Mouse (Mus musculus) ES-E14 (cell line): ENCODE data around the gene Rbm4. TPM values are rescaled to one million over a fixed set of nuclear protein-coding genes. Genes with fewer than 3 reads are reported as not detected.

Source experiments
- DNase-seq: peaks from one replicate; pipeline ENCODE4 v3.0.0-alpha.2; 2013; ENCODE audit warnings: low read depth, low spot score
- H3K27ac ChIP-seq: 2 replicates; pipeline ENCODE4 v1.5.1; 2012; ENCODE audit warnings: low read depth, mild to moderate bottlenecking, low read length, moderate library complexity, mixed read lengths; ENCODE audit not compliant: poor library complexity, insufficient read depth, severe bottlenecking
- H3K36me3 ChIP-seq: 2 replicates; pipeline ENCODE4 v1.6.1; 2012; ENCODE audit warnings: mild to moderate bottlenecking, low read length, moderate library complexity, mixed read lengths; ENCODE audit not compliant: control insufficient read depth, poor library complexity, insufficient read depth, severe bottlenecking
- H3K4me1 ChIP-seq, 2 experiments: fragments of 150-350 bp in 1 of 2; sonication (generic) in 1 of 2; 2 replicates each; pipeline ENCODE4 v1.6.1; 2012; ENCODE audit warnings: low read length in 2 of 2, mild to moderate bottlenecking in 1 of 2, mixed read lengths in 1 of 2; ENCODE audit not compliant: control insufficient read depth in 2 of 2, insufficient read depth in 2 of 2, poor library complexity in 1 of 2
- H3K4me3 ChIP-seq, 2 experiments: fragments of 150-350 bp in 1 of 2; sonication (generic) in 1 of 2; 2 replicates each; pipeline ENCODE4 v1.5.1; 2012; ENCODE audit warnings: low read length in 2 of 2, low read depth in 1 of 2, mild to moderate bottlenecking in 1 of 2, mixed read lengths in 1 of 2; ENCODE audit not compliant: insufficient read depth in 1 of 2, poor library complexity in 1 of 2, severe bottlenecking in 1 of 2
- H3K9ac ChIP-seq: 2 replicates; pipeline ENCODE4 v1.6.1; 2012; ENCODE audit warnings: low read depth, mild to moderate bottlenecking, low read length, mixed read lengths; ENCODE audit not compliant: poor library complexity, insufficient read depth, severe bottlenecking
- H3K9me3 ChIP-seq: fragments of 150-350 bp; sonication (generic); 2 replicates; pipeline ENCODE4 v1.6.1; 2012; ENCODE audit warnings: low read depth, mild to moderate bottlenecking, low read length; ENCODE audit not compliant: control insufficient read depth, insufficient read depth
- CHD2 ChIP-seq: IDR thresholded peaks from 2 replicates; pipeline ENCODE4 v1.6.1; 2014; ENCODE audit warnings: mild to moderate bottlenecking, low read depth, low read length, inconsistent platforms
- HCFC1 ChIP-seq: IDR thresholded peaks from 2 replicates; pipeline ENCODE4 v1.6.1; 2012; ENCODE audit warnings: low read length, inconsistent platforms, borderline replicate concordance; ENCODE audit not compliant: insufficient read depth
- MAFK ChIP-seq: IDR thresholded peaks from 2 replicates; pipeline ENCODE4 v1.6.1; 2014; ENCODE audit warnings: mild to moderate bottlenecking, low read depth, low read length, inconsistent platforms; ENCODE audit not compliant: insufficient read depth
- ZC3H11A ChIP-seq: IDR thresholded peaks from 2 replicates; pipeline ENCODE4 v1.6.1; 2012; ENCODE audit warnings: low read depth, mild to moderate bottlenecking, inconsistent platforms, low read length, borderline replicate concordance
- ZNF384 ChIP-seq: IDR thresholded peaks from 2 replicates; pipeline ENCODE4 v1.6.1; 2012; ENCODE audit warnings: low read depth, low read length, inconsistent platforms
- in situ Hi-C, 2 experiments: fragments of 600-800 bp; cut with MboI; formaldehyde crosslinking; loops; one replicate each; pipeline ENCODE4 v1.15.1; 2025; ENCODE audit warnings: low sequenced_read_pairs in 2 of 2, inconsistent platforms in 1 of 2; ENCODE audit not compliant: unreplicated experiment in 2 of 2
- total RNA-seq: library from RNA; depleted of rRNA; stranded (reverse); fragments of 300-350 nt; gene quantifications from 2 replicates; pipeline ENCODE4 v1.2.3, GENCODE M21; 2012

Rbm4 gene
- total RNA-seq, 1 experiment, result 122 TPM

- Histone ChIP-seq H3K9me3 (no peaks in the 10 kb centered on the region), H3K9ac (peak overlapping the region; percentile 73), H3K4me1 (peaks cover 6 to 7% of the 10 kb centered on the region in 2 experiments; a peak in 2 of 4 replicates), H3K27ac (no peak overlapping the region), H3K4me3 (peak overlapping the region; percentile 64 to 66), H3K36me3 (peaks cover 2% of the 10 kb centered on the region; the same call in 1 of the 2 replicates)
- DNase-seq, result no peak
- in situ Hi-C loops, result no loop called here
- TF ChIP-seq HCFC1 (no peak), ZNF384 (no peak), CHD2 (no peak), ZC3H11A (no peak), MAFK (no peak)
These were observed 44.9 kb upstream of the Rbm4 start for GRCm38 (mm10) chr19:4838526-4839140.

- no peak for TF ChIP-seq HCFC1
- no peak for TF ChIP-seq ZC3H11A
- no peak for TF ChIP-seq MAFK
- no peaks in the 10 kb centered on the region for H3K9me3 ChIP-seq
- H3K4me3 ChIP-seq, result no peak overlapping the region
- H3K27ac ChIP-seq, result no peak overlapping the region
- no peak for DNase-seq
- no peak overlapping the region for H3K9ac ChIP-seq
- in situ Hi-C loops, result no loop called here
- H3K36me3 ChIP-seq, result peaks cover 4% of the 10 kb centered on the region; the same call in 1 of the 2 replicates
- H3K4me1 ChIP-seq, result peaks cover 6 to 7% of the 10 kb centered on the region in 2 experiments; a peak in 3 of 4 replicates
These were observed 43.3 kb upstream of the Rbm4 start for GRCm38 (mm10) chr19:4837049-4837448.

- TF ChIP-seq MAFK (no peak), ZC3H11A (no peak), HCFC1 (no peak), CHD2 (no peak), ZNF384 (no peak)
- in situ Hi-C loops, result no loop called here
- H3K27ac ChIP-seq, result no peak overlapping the region; the same call in 1 of the 2 replicates
- peaks cover 6 to 7% of the 10 kb centered on the region in 2 experiments; a peak in 3 of 4 replicates for H3K4me1 ChIP-seq
- no peak overlapping the region for H3K4me3 ChIP-seq
- no peaks in the 10 kb centered on the region for H3K9me3 ChIP-seq
- peaks cover 4% of the 10 kb centered on the region; the same call in 1 of the 2 replicates for H3K36me3 ChIP-seq
- H3K9ac ChIP-seq, result no peak overlapping the region
- no peak for DNase-seq
These were observed 42.4 kb upstream of the Rbm4 start for GRCm38 (mm10) chr19:4836096-4836495.

- Histone ChIP-seq H3K36me3 (peaks cover 4% of the 10 kb centered on the region; the same call in 1 of the 2 replicates), H3K4me3 (no peak overlapping the region), H3K9me3 (no peaks in the 10 kb centered on the region), H3K9ac (no peak overlapping the region), H3K27ac (no peak overlapping the region), H3K4me1 (peaks cover 7% of the 10 kb centered on the region in 2 experiments; a peak in 3 of 4 replicates)
- TF ChIP-seq ZC3H11A, result no peak
- TF ChIP-seq CHD2, result no peak
- TF ChIP-seq HCFC1, result no peak
- TF ChIP-seq ZNF384, result no peak
- TF ChIP-seq MAFK, result no peak
- in situ Hi-C loops, result no loop called here
- DNase-seq, result no peak
These were observed 40.3 kb upstream of the Rbm4 start for GRCm38 (mm10) chr19:4833977-4834376.
